Mouse (Mus musculus) ovary, postnatal 10 days (tissue): ENCODE results near the gene Kdm1b.

Experiments used
- DNase-seq: peaks from one replicate; pipeline ENCODE4 v3.0.0; 2022; ENCODE audit warnings: low spot score

Kdm1b gene

GRCm38 (mm10) chr13:47043030-47043680 is at the start of gene Kdm1b:
Gene Kdm1b (plus strand): TSS chr13:47043499.
- DNase-seq, result peak; percentile 99

- DNase-seq, result no peak
Observed at GRCm38 (mm10) chr13:46997355-46997754, 45.9 kb upstream of the Kdm1b start.

GRCm38 (mm10) chr13:46999498-46999897 is 43.8 kb upstream of the Kdm1b start:
- DNase-seq, result no peak

GRCm38 (mm10) chr13:47001590-47001989 is 41.7 kb upstream of the Kdm1b start:
- no peak for DNase-seq

GRCm38 (mm10) chr13:47013740-47014139 is 29.6 kb upstream of the Kdm1b start:
- DNase-seq, result no peak

- DNase-seq, result peak; percentile 48
Observed at GRCm38 (mm10) chr13:47014334-47015194, 28.7 kb upstream of the Kdm1b start, which contains the start of gene Nhlrc1. Gene Nhlrc1 (minus strand): TSS chr13:47014850.

GRCm38 (mm10) chr13:47015195-47015501 is 28.2 kb upstream of the Kdm1b start:
- DNase-seq, result no peak

- peak; percentile 18 for DNase-seq
Observed at GRCm38 (mm10) chr13:47017259-47017658, 26.0 kb upstream of the Kdm1b start.

GRCm38 (mm10) chr13:47019774-47020173 is 23.5 kb upstream of the Kdm1b start:
- no peak for DNase-seq

- no peak for DNase-seq
Observed at GRCm38 (mm10) chr13:47020798-47021197, 22.5 kb upstream of the Kdm1b start.

- no peak for DNase-seq
Observed at GRCm38 (mm10) chr13:47030376-47031107, 12.8 kb upstream of the Kdm1b start.

GRCm38 (mm10) chr13:47033602-47034001 is 9.7 kb upstream of the Kdm1b start:
- DNase-seq, result no peak

GRCm38 (mm10) chr13:47037946-47038345 is 5.4 kb upstream of the Kdm1b start:
- DNase-seq, result no peak

GRCm38 (mm10) chr13:47040061-47040460 is 3.2 kb upstream of the Kdm1b start:
- DNase-seq, result no peak

- no peak for DNase-seq
Observed at GRCm38 (mm10) chr13:47042024-47042633, 1.2 kb upstream of the Kdm1b start.

- no peak for DNase-seq
Observed at GRCm38 (mm10) chr13:47043833-47044616, 726 bp downstream of the Kdm1b start.

- no peak for DNase-seq
Observed at GRCm38 (mm10) chr13:47044617-47044947, 1.3 kb downstream of the Kdm1b start, which contains the start of gene Tpmt. Gene Tpmt (minus strand): TSS chr13:47044737.

- DNase-seq, result no peak
Observed at GRCm38 (mm10) chr13:47047996-47048395, 4.7 kb downstream of the Kdm1b start.

GRCm38 (mm10) chr13:47050009-47050408 is 6.7 kb downstream of the Kdm1b start:
- DNase-seq, result no peak

GRCm38 (mm10) chr13:47053971-47054370 is 10.7 kb downstream of the Kdm1b start:
- DNase-seq, result no peak

GRCm38 (mm10) chr13:47056126-47056525 is 12.8 kb downstream of the Kdm1b start:
- DNase-seq, result no peak

GRCm38 (mm10) chr13:47056781-47057180 is 13.5 kb downstream of the Kdm1b start:
- no peak for DNase-seq
